Comparison of ENCODE assay signal across 23 mouse cellular contexts in genomic region chr12:104933800-104934199, GRCm38 (mm10).
A peak's percentile ranks its signal among the peaks of the same experiment; 100 is the strongest.
DNase-seq lines count a peak whose midpoint lies in the region; ATAC-seq and TF ChIP-seq lines count a peak whose summit lies in the region.
"Had no signal": no experiment of that assay in that cellular context is flagged by ENCODE, and none has a peak within 500 bp of the region (broad histone marks: within the 10 kb centered on the region; RNA-seq: fewer than 3 reads in every experiment).

No protein-coding gene starts in this region.

- no peak for DNase-seq in liver, embryonic 13.5 days
- DNase-seq in liver: no peak
- DNase-seq in midbrain, embryonic 11.5 days (ENCODE audit: low spot score, missing footprints): peak; percentile 17
- no peak for DNase-seq in liver, postnatal 0 days
- DNase-seq in cerebellum, adult 2 months: no peak
- DNase-seq: adrenal gland, adult 8-10 months; cerebellum, adult 11-12 months; cerebellum, adult 8-10 months; cerebellum, adult 9-11 months; cerebellum, postnatal 36 days; embryo, embryonic 11 days had no signal

- H3K9ac ChIP-seq in liver, embryonic 13.5 days: no peak overlapping the region
- H3K9ac ChIP-seq in midbrain, embryonic 11.5 days (ENCODE audit: low read length): no peak overlapping the region
- H3K9ac ChIP-seq in midbrain, embryonic 13.5 days (replicated peaks): no peak overlapping the region
- H3K9ac ChIP-seq in liver, postnatal 0 days (replicated peaks): no peak overlapping the region
- H3K9ac ChIP-seq: embryonic facial prominence, embryonic 13.5 days; embryonic facial prominence, embryonic 15.5 days; forebrain, embryonic 12.5 days had no signal

- WGBS in liver, embryonic 13.5 days (ENCODE audit: insufficient replicate concordance): 63% methylated on average over 13 of the region's 13 CpGs
- WGBS in midbrain, embryonic 11.5 days: 84% methylated on average over 13 of the region's 13 CpGs
- 86% methylated on average over 13 of the region's 13 CpGs for WGBS in midbrain, embryonic 13.5 days
- 62% methylated on average over 13 of the region's 13 CpGs for WGBS in liver, postnatal 0 days (ENCODE audit: insufficient replicate concordance)
- WGBS in cerebellum, adult 2 months: 94% methylated on average over 13 of the region's 13 CpGs

- H3K4me1 ChIP-seq in liver, embryonic 13.5 days (replicated peaks): 0 out of 2 replicates have a peak, but pooled peaks cover 3% of the 10 kb centered on the region
- no peaks in the 10 kb centered on the region for H3K4me1 ChIP-seq in midbrain, embryonic 11.5 days (ENCODE audit: control insufficient read depth, insufficient read depth, low read length)
- no peaks in the 10 kb centered on the region for H3K4me1 ChIP-seq in midbrain, embryonic 13.5 days (replicated peaks)
- no peaks in the 10 kb centered on the region for H3K4me1 ChIP-seq in liver, postnatal 0 days (ENCODE audit: insufficient read depth)
- peaks cover 13% of the 10 kb centered on the region for H3K4me1 ChIP-seq in cerebellum, adult 2 months (ENCODE audit: control insufficient read depth, insufficient read depth, low read length)
- H3K4me1 ChIP-seq: forebrain, embryonic 10.5 days; forebrain, embryonic 12.5 days had no signal

- H3K27ac ChIP-seq in liver, embryonic 13.5 days: no peak overlapping the region
- H3K27ac ChIP-seq in midbrain, embryonic 11.5 days (ENCODE audit: low read depth, low read length): no peak overlapping the region
- H3K27ac ChIP-seq in midbrain, embryonic 13.5 days: no peak overlapping the region
- no peak overlapping the region for H3K27ac ChIP-seq in liver, postnatal 0 days (ENCODE audit: low read depth)
- no peak overlapping the region for H3K27ac ChIP-seq in cerebellum, adult 2 months (ENCODE audit: insufficient read depth, low read length)
- H3K27ac ChIP-seq: embryonic facial prominence, embryonic 13.5 days; embryonic facial prominence, embryonic 15.5 days; forebrain, embryonic 10.5 days; forebrain, embryonic 12.5 days had no signal

- peak; percentile 30; the same call in 1 of the 2 replicates for ATAC-seq in liver, embryonic 13.5 days (ENCODE audit: low read depth)
- ATAC-seq in midbrain, embryonic 11.5 days (ENCODE audit: low FRiP score): no peak
- no peak for ATAC-seq in midbrain, embryonic 13.5 days
- ATAC-seq in liver, postnatal 0 days: peak; percentile 67
- ATAC-seq in megakaryocyte progenitor cell, adult 5-6 weeks (replicated peaks; ENCODE audit: poor library complexity): no peak
- ATAC-seq: activated CD4-positive, CD25-positive, alpha-beta regulatory T cell, adult 4 months; forebrain, embryonic 14.5 days; forebrain, embryonic 16.5 days; Patski had no signal

- H3K4me2 ChIP-seq in liver, embryonic 13.5 days: no peak overlapping the region
- H3K4me2 ChIP-seq in midbrain, embryonic 11.5 days: no peak overlapping the region
- H3K4me2 ChIP-seq in midbrain, embryonic 13.5 days (replicated peaks): no peak overlapping the region
- no peak overlapping the region for H3K4me2 ChIP-seq in liver, postnatal 0 days (ENCODE audit: low read depth, low read length)
- H3K4me2 ChIP-seq: embryonic facial prominence, embryonic 13.5 days; embryonic facial prominence, embryonic 15.5 days; forebrain, embryonic 12.5 days had no signal

- no peak for TF ChIP-seq EP300 in liver, postnatal 0 days (IDR thresholded peaks at IDR 0.05; ENCODE audit: low read depth)

- peaks cover 24% of the 10 kb centered on the region for H3K36me3 ChIP-seq in liver, embryonic 13.5 days
- H3K36me3 ChIP-seq in midbrain, embryonic 11.5 days (ENCODE audit: control insufficient read depth, insufficient read depth, low read length): no peaks in the 10 kb centered on the region
- H3K36me3 ChIP-seq in midbrain, embryonic 13.5 days: no peaks in the 10 kb centered on the region
- H3K36me3 ChIP-seq in liver, postnatal 0 days (replicated peaks; ENCODE audit: insufficient read depth, low read length): peaks cover 46% of the 10 kb centered on the region
- H3K36me3 ChIP-seq: embryonic facial prominence, embryonic 15.5 days; forebrain, embryonic 10.5 days; forebrain, embryonic 12.5 days had no signal

- H3K4me3 ChIP-seq in liver, embryonic 13.5 days (replicated peaks): no peak overlapping the region
- H3K4me3 ChIP-seq in midbrain, embryonic 11.5 days (ENCODE audit: low read depth, low read length): no peak overlapping the region
- no peak overlapping the region for H3K4me3 ChIP-seq in midbrain, embryonic 13.5 days (replicated peaks)
- no peak overlapping the region for H3K4me3 ChIP-seq in liver, postnatal 0 days (ENCODE audit: low read depth, low read length)
- no peak overlapping the region for H3K4me3 ChIP-seq in cerebellum, adult 2 months (replicated peaks; ENCODE audit: insufficient read depth, low read depth, low read length)
- H3K4me3 ChIP-seq: embryonic facial prominence, embryonic 13.5 days; embryonic facial prominence, embryonic 15.5 days; erythroblast, embryonic 14.5 days; forebrain, embryonic 10.5 days; forebrain, embryonic 12.5 days had no signal

- no peak for TF ChIP-seq POLR2A in cerebellum, adult 2 months (IDR thresholded peaks at IDR 0.05; ENCODE audit: borderline replicate concordance, insufficient read depth, low read length)

- TF ChIP-seq CTCF in liver, postnatal 0 days (IDR thresholded peaks at IDR 0.05; ENCODE audit: low read depth): no peak
- no peak for TF ChIP-seq CTCF in cerebellum, adult 2 months (IDR thresholded peaks at IDR 0.05; ENCODE audit: borderline replicate concordance, insufficient read depth, low read depth, low read length)

- no peaks in the 10 kb centered on the region for H3K9me3 ChIP-seq in liver, embryonic 13.5 days (replicated peaks)
- H3K9me3 ChIP-seq in midbrain, embryonic 11.5 days (ENCODE audit: control insufficient read depth, low read length): peaks cover 2% of the 10 kb centered on the region; the same call in 1 of the 2 replicates
- no peaks in the 10 kb centered on the region for H3K9me3 ChIP-seq in midbrain, embryonic 13.5 days
- H3K9me3 ChIP-seq in liver, postnatal 0 days (ENCODE audit: low read length): peaks cover 5% of the 10 kb centered on the region; the same call in 1 of the 2 replicates
- H3K9me3 ChIP-seq: embryonic facial prominence, embryonic 15.5 days; forebrain, embryonic 10.5 days; forebrain, embryonic 12.5 days; G1E had no signal

- H3K27me3 ChIP-seq in liver, embryonic 13.5 days: no peaks in the 10 kb centered on the region
- H3K27me3 ChIP-seq in midbrain, embryonic 11.5 days (ENCODE audit: control insufficient read depth, insufficient read depth, low read length): no peaks in the 10 kb centered on the region
- peaks cover 4% of the 10 kb centered on the region; the same call in 1 of the 2 replicates for H3K27me3 ChIP-seq in midbrain, embryonic 13.5 days
- no peaks in the 10 kb centered on the region for H3K27me3 ChIP-seq in liver, postnatal 0 days (ENCODE audit: insufficient read depth, low read length)
- H3K27me3 ChIP-seq in cerebellum, adult 2 months (ENCODE audit: control insufficient read depth, insufficient read depth, low read length): no peaks in the 10 kb centered on the region
- H3K27me3 ChIP-seq: embryonic facial prominence, embryonic 15.5 days; Patski had no signal

Comparison
In these comparisons a context has a peak if more than half of its experiments do, and no peak if none do; other contexts are left out.
1. ATAC-seq: peak in liver, embryonic 13.5 days (single experiment) and liver, postnatal 0 days (single experiment); none in midbrain, embryonic 11.5 days (single experiment), midbrain, embryonic 13.5 days (single experiment) and megakaryocyte progenitor cell, adult 5-6 weeks (single experiment).